Mouse (Mus musculus): ENCODE data around the gene 9430097D07Rik.

9430097D07Rik gene

DNA sequence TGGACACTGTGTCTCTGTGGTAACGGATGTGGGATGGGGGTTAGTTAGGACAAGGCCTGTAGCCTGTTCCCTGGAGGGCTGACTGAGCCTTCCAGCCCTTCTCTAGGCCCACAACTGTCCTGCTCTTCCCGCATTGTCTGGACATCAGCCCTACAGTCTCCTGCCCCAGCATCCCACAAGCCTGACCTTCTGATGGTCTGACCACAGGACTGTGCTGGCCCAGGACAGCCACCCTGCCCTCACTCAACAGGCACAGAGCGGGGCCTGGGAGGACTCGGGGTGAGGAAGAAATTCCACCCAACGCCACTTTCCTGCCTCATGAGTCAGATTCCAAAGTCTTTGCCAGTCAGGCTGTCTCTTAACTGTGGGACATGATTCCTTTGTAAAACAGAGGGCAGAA is 22.2 kb upstream of the 9430097D07Rik start:
- no peak for DNase-seq (ENCODE audit: inconsistent age in 2 of 2, low spot score in 1 of 2)

DNA sequence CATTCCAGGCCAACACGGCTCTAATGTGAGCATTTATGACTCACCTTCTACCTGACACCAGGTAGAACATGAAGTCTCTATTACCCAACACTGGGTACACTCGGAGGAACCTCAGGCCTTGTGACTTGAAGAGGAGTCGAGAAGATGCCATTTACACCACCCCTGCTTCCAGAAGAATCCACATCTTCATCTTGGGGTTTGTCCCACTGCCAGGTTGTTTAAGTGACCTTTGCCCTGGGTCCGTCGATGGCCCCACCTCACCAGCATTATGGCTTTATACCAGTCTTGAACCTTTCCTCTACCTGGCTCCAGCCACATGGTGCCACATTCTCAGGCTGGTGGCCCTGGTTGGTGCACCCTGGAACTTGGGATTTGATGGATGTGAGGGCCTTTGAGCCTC is 21.8 kb upstream of the 9430097D07Rik start:
- DNase-seq (ENCODE audit: inconsistent age in 2 of 2, low spot score in 1 of 2): no peak

DNA sequence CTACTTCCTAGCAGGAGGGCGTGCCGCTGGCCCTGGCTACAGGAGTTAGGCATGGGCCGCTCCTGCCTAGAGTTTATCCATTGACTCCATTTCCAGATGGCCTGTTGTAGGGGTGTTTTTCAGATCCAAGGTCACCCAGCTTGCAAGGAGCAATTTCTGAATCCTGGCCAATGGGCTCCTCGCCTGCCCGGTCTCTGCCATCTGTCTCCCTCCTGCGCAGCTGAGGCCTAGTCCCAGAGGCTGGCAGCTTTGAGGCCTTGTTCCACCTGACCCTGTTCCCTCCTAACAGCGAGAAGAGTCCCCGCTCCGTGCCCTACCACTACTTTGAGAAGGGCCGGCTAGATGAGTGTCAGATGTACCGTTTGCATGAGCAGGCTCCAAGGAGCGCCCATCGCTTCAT is 21.2 kb upstream of the 9430097D07Rik start:
- DNase-seq (ENCODE audit: inconsistent age in 2 of 2, low spot score in 1 of 2): peak; percentile 46 to 71

DNA sequence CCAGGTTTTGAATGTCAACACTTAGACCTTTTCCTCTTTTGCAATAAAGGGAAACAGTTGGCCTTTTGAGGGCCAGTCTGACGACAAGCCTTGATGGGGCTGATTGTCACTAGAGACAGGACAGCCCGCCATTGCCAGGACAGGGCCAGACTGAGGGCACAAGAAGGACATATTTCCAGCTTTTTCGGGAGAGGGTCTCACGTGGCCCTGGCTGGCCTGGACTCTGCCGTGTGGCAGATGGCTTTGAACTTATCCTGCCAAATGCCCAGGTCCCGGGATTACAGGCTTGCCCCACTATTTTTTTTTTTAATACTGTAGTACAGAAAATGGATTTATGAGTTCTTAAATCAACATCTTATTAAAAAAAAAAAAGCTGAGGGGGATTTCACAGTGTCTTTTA is 15.8 kb upstream of the 9430097D07Rik start:
- DNase-seq (ENCODE audit: inconsistent age in 2 of 2, low spot score in 1 of 2): no peak

DNA sequence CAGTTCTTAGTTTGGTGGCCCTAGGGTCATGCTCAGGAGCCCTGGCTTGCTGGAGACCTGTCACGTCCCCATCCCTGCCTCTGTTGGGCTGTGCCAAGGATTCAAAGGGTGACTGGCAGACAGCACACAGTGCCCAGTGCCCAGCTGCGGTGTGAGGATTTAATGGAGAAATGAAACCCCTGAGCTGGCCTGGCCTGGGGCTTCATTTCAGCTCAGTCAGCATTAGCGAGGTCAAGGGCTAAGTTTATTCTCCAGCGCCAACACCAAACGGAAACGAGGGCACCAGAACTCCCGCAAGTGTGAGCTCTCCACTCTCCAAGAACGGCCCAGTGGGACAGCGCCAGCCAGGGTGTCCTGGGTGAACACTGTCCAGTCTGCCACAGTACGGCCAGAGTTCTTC is 14.7 kb upstream of the 9430097D07Rik start:
- no peak for DNase-seq (ENCODE audit: inconsistent age in 2 of 2, low spot score in 1 of 2)

DNA sequence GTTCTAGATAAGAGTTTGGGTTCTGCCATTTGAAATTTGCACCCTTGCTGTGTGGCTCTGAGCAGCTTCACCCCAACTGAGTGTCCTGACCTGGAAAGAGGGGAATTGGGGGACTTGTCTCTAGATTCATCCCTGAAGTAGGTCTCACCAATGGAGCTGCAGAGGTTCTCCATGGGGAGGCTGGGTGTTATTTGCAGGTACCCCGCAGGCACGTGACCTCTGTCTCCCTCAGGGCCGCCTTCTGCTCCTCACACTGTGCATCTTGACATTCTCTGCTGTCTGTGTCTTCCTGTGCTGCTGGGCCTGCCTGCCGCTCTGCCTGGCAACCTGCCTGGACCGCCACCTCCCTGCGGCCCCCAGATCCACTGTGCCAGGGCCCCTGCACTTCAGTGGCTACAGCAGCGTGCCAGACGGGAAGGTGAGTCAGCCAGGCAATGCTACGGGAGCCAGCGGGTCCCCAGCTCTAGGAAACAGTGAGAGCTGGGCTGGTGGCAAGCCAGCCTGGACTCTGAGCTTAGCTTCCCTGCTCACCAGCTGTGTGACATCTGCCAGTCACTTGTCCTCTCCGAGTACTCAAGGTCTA is 13.8 kb upstream of the 9430097D07Rik start:
- peak; percentile 68 to 69 for DNase-seq (ENCODE audit: inconsistent age in 2 of 2, low spot score in 1 of 2)

DNA sequence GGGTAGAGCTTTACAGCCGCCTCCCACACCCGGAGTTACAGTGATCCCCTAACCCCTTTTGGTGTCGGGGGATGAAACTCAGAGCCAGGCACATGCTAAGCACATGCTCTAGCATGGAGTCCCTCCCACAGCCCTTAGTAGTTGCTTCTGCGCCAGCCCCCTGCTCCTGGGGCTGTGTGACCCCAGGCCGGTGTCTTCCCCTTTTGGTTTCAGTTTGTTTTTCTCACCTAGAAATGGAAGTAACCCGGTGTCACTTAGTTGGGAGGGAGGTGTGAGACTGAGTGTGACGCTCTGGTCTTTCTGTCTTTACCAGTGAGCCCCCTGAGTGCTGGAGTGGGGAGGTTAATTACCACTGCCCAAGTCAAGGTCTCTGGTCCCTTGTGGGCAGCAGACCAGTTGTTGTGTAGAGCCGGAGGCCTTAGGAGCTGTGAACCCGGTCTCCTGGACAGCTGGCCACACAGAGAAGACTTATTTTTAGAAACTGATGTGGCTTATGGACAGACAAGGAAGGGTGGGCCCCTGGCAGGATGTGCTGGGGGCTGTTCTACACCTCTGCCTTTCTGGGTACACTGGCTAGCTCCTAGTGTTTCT is 12.3 kb upstream of the 9430097D07Rik start:
- no peak for DNase-seq (ENCODE audit: inconsistent age in 2 of 2, low spot score in 1 of 2)

DNA sequence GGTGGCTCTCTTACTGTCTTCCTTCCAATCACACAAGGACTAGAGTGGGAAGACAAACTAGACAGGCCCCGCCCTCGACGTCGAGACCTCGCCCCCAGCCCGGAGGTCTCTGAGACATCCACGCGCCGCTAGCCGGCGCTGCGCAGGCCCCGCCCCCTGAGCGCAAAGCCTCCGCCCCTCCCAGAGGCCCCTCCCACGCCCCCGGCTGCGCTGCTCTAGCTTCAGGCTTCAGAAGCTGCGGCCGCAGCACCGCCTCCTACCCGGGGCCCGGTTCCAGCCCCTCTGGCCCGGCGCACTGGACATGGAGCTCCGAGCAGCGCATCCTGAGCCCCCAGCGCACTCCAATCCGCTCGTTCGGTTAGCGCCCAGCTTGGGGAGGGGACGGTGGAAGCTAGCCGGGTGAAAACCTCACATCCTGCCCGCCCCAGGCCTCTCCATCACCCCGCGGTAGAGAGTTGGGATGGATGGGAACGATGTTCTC is 11.4 kb upstream of the 9430097D07Rik start, which contains the start of gene St6galnac4:
Gene St6galnac4 (plus strand): TSS at position 225 of the 481 bp plus-strand sequence.
- DNase-seq (ENCODE audit: inconsistent age in 2 of 2, low spot score in 1 of 2): peak; percentile 93 to 96

DNA sequence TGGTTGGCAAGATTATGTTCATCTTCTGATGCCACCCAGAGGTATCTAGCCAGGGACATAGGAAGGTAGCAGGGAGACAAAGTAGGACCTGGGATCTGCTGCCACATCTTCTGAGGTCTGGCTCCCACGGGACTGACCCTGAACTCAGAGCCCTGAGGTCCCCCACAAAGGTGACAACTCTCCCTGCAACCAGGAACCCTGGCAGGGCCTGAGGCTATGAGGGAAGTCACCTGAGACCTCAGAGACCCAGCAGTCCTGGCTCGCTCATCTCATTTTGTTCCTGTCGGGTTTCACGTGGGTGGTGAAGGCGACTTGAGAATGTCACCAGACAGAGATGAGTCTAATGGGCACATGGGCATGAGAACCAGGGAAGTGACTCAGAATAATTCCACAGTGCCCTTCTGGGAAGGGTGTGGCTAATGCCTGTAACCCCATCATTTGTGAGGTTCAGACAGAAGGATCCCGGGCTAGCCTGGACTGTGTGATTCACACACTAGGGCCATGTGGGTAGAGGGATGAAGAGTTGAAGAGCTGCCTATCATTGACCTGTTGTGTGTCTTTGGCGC is 9.7 kb upstream of the 9430097D07Rik start:
- DNase-seq (ENCODE audit: inconsistent age in 2 of 2, low spot score in 1 of 2): no peak

DNA sequence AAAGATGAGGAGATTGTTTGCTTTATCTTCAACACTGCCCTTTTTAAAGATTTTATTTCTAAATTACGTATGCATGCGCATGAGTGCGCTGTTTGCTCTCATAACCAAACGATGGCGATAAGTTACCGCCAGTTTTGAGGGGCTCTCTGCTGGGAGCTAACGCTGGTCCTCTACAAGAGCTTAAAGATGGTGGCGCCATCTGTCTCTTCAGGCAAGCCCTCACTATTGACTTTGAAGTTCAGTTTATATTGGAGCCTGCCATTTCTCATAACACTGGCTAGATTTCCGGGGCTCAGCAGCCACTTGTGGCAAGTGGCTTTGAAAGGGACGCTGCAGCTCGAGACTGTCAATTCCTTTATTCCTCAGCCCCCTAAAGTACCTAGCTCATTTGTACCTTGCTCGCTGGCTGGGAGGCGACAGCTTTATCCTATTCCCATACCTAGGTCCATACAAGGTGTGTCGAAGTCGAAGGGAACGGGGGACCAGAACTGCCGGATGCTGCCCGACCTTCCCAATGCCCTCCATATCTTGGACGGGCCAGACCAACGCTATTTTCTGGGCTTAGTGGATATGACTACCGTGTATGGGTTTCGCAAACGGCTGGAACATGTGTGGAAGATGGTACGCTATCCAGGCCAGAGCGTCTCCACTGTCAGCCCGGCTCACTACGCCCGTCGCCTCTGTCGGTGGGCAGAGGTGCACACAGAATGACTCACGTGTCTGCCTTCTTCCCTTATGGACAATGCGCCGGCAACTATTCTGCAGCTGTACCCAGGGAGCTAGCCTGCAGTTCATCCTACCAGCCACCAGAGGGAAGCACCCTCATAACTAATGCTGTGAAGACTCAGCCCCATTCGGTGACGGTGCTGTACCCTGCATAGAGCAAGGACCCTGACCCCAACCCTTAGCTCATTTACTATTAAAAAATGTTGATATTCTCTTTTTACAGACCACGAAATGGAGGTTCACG is 7.6 kb upstream of the 9430097D07Rik start:
- peak; percentile 82 to 94 for DNase-seq (ENCODE audit: inconsistent age in 2 of 2, low spot score in 1 of 2)

DNA sequence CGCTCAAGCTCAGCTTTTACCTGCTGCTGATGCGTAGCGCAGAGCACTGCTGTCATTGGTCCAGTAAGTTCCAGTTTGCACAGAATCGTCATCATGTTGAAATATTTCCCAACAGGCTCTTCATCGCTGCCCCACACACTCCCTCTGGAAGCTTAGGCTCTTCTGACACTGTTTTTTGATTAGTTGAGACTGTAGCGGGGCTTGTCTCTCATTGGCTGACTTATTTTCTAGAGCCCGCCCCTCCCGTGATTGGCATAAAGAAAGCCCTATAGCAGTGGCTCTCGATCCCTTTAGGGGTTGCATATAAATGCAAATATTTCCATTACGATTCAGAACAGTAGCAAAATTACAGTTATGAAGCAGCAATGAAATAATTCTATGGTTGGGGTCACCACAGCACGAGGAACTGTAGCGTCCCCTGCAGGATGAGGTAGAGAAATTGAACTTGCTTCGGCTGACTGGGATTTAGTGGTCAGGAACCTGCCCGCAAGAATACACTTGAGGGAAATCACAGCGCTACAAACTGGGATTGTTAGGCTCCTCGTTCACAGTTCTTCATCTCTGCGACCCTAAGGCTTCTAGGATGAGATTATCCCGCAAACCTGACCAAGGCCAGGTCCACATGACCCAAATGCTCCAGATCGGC is 6.1 kb upstream of the 9430097D07Rik start:
- peak; percentile 49 to 77 for DNase-seq (ENCODE audit: inconsistent age in 2 of 2, low spot score in 1 of 2)

DNA sequence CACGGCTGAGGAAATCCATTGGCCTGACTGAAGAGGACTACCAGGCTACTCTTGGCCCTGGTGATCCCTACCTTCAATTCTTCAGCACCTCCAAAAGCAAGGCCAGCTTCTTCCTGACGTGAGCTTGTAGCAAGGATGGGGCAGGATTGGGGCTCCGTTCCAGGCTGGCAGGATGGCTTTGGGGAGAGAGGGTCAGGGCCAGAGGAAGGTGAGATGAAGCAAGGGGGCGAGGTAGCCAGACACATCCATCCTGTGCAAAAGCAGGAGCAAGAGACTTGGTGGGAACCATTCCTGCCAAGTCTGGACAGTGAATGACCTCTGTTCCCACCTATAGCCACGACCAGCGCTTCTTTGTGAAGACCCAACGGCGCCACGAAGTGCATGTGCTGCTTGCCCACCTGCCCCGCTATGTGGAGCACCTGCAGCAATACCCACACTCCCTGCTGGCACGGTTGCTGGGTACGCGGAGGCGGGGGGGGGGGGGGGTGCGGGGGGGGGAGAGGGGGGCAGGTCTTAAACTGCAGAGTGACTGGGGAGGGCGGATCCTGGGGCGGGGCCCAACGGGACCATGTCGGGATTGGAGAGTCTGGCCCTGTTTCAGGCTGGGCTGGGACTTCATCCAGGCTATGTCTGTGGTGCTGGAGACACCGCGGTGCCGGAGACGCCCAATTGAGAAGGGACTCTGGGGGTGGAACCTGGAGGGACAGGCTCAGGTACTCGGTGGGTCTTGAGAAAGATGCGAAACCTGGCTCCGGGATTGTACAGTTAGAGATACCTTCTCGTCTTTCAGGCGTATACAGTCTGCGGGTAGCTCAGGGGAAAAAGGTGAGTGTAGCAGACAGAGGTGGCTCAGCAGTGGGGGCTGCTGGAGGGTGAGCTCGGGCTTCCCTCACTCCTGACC is 2.9 kb upstream of the 9430097D07Rik start:
- DNase-seq (ENCODE audit: inconsistent age in 2 of 2, low spot score in 1 of 2): peak in 1 of 2 experiments; percentile 70

DNA sequence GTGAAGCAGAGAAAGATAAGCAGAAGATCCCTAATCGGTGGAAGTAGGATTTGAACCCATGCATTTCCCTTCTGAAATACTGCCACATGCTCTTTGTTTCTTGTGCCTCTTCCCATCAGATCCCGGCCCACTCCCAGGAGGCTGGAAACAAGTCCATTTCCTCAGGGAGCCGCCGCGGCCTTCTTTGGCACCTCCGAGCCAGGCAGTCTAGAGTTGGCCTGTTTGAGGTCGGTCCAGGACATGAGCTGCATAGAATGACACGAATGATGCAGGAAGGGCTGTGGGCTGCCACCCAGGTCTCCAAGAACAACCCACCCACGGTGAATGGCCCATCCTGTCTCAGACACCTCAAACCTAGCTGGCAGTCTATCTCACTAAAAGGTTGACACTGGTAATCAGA is 1.0 kb upstream of the 9430097D07Rik start:
- DNase-seq (ENCODE audit: inconsistent age in 2 of 2, low spot score in 1 of 2): no peak

DNA sequence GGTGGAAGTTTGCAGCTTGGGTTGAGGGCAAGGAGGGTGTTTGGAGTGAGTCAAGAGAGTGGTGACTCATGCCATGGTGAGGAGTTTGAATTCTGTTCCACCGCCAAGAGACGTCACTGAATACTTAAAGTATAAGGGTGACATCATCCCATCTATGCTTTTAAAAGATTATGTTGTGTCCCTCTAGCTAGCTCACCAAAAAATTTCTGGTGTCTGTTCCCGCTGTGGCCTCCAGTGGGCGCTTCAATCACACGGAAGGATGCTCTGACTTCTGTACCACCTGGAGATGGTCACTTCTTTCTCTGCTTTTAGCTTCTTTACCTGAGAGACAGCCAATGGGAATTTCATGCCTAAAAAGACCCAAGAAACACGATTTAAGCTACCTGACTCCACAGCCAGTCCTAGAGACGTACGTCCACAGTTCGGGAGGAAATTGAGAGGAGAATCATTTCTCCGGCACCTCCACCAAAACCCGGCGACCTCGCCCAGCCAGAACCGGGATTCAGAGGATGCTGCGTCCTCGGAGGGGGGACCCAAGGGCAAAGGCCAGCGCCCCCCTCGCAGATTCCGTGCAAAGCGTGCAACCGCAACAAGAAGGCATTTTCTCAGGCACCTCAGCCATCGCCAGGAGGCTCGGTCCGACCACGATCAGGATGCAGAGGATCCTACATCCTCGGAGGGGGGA is 441 bp downstream of the 9430097D07Rik start:
- peak; percentile 39 to 79 for DNase-seq (ENCODE audit: inconsistent age in 2 of 2, low spot score in 1 of 2)

DNA sequence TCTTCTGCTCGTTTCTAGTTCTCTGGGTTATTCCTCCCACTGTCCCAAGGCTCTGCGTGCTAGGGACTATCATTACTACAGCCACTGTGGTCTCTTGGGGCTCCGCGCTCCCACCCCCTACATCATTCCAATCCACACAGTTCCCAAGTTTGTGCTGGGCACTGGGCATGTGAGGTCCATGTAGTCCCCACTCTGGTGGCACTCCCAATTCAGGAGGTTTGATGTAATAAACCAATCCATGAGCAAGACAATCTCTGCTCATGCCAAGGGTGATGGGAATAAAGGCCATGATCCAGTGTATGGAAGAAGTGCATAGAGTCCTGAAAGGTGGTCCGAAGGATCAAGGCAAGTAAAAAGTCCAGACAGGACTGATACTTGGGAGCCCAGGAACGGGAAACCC is 987 bp downstream of the 9430097D07Rik start, which contains the start of gene Pip5kl1:
Gene Pip5kl1 (plus strand): TSS at position 301 of the 400 bp plus-strand sequence.
- DNase-seq (ENCODE audit: inconsistent age in 2 of 2, low spot score in 1 of 2): no peak

DNA sequence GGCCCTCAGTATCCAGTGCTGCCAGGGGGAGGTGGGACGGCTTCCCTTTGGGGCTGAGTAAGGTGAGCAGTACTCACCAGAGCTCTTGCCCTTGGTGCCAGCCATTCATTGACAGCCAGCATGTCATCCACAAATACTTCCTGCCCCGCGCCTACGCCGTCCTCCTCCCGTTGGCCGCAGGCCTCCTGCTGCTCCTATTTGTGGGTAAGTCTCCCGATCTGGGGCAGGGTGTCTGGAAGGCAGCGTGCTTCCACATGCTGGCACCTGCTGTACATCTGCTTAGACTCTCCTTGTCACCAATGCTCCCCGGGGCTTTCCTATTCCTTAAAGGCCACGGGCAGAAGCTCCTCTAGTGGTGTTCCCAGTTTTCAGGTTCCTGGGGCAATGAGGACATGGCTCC is 3.3 kb downstream of the 9430097D07Rik start:
- DNase-seq (ENCODE audit: inconsistent age in 2 of 2, low spot score in 1 of 2): no peak

DNA sequence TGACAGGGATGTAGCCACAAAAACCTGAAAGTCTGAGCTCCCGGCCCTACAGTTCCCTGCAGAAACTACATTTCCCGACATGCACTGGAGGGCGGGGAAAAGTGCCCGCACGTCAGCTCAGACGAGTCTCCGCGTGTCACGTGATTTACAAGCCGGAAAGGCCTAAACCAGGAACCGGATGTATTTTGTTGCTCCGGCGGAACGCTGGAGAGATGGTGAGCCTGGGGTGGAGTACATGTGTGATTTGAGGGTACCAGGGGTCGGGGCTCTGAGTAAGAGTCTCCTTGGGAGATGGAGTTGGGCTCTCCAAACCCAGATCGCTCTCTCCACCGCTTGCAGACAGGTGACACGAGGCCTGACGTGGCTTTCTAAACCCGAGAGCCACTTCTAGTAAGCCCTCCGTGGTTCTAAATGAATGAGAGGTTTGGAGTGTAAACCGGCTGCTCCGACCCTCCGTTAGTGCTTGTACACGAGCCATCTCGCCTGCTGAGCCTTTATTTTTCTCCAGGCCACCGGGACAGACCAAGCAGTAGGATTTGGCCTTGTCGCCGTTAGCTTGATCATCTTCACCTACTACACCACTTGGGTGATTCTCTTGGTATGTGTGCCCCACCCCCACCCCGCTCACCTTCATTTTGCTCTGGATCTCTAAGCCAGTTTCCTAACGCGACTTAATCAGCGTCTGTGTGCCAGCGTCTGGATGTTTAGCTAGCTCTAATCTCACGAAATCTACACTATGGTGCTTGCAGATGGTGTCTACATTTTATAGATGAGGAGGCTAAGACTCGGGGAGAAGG is 4.6 kb downstream of the 9430097D07Rik start, which contains the start of gene Dpm2:
Gene Dpm2 (plus strand): TSS at position 161 of the 797 bp plus-strand sequence.
- DNase-seq (ENCODE audit: inconsistent age in 2 of 2, low spot score in 1 of 2): peak; percentile 91 to 96

DNA sequence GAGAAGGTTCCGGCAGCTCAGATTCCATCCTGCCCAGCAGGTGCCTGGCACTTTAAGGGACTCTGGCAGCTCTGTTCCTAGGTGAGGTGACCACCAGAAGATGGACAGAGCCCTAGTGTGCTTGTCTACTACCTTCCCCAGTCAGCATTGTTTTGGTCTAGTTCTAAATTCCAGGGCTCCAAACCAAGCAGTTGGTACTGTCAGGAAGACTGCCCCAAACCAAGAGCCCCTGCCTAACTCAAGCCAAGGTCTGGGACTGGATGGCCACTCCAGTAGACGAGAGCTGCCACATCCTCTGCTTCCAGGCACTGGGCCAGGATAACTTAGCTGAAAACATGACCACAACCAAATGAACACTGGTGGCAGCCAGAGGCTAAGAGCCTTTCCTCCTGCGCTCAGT is 6.5 kb downstream of the 9430097D07Rik start:
- no peak for DNase-seq (ENCODE audit: inconsistent age in 2 of 2, low spot score in 1 of 2)
